Mouse (Mus musculus): Measurements from ENCODE around the gene Fam122c. TPM values are rescaled to one million over a fixed set of nuclear protein-coding genes. Genes with fewer than 3 reads are reported as not detected.

Gene Fam122c
- polyA plus RNA-seq (2012; fragmentation: generic; extraction: Trizol), result not detected

GRCm38 (mm10) chrX:53273124-53273523 lies at the start of gene Fam122c:
Gene Fam122c, plus strand, starts transcription at chrX:53273424.

GRCm38 (mm10) chrX:53240011-53240410 lies 33.2 kb upstream of the Fam122c start, which contains the start of gene Plac1:
Gene Plac1, minus strand, starts transcription at chrX:53240111.

GRCm38 (mm10) chrX:53269289-53270062 lies 3.7 kb upstream of the Fam122c start, which contains the start of gene Fam122b:
Gene Fam122b, minus strand, starts transcription at chrX:53269805.

GRCm38 (mm10) chrX:53370366-53370740 lies 97.1 kb downstream of the Fam122c start, which contains the start of gene Mospd1:
Gene Mospd1, minus strand, starts transcription at chrX:53370502.

Other genes starting within 250 kb of the Fam122c start
- 1 to 10 TPM; 1.2 to 4.9 TPM for gene Plac1, start 33.3 kb upstream of the Fam122c start, polyA plus RNA-seq (2012; fragmentation: generic; extraction: Trizol)
- 1 to 10 TPM in 1 of 2 experiments, under 1 TPM in 1; 0.28 to 4.2 TPM for gene Fam122b, start 3.6 kb upstream of the Fam122c start, polyA plus RNA-seq (2012; fragmentation: generic; extraction: Trizol)
- 1 to 10 TPM in 1 of 2 experiments, under 1 TPM in 1; 0.28 to 3.1 TPM for gene Mospd1, start 97.1 kb downstream of the Fam122c start, polyA plus RNA-seq (2012; fragmentation: generic; extraction: Trizol)
- not detected for gene Etd, start 161.5 kb downstream of the Fam122c start, polyA plus RNA-seq (2012; fragmentation: generic; extraction: Trizol)

Data from C3H10T1/2 (cell line).